Mouse (Mus musculus) liver, embryonic 14.5 days (tissue): Measurements from ENCODE around the gene Pfdn6.
A peak's percentile ranks its signal among the peaks of the same experiment; 100 is the strongest.

Experiments
- CTCF ChIP-seq: IDR thresholded peaks from 2 replicates; pipeline ENCODE4 v1.5.1; 2016; ENCODE audit warnings: antibody characterized with exemption, low read depth, control low read depth
- EP300 ChIP-seq: IDR thresholded peaks from 2 replicates; pipeline ENCODE4 v1.6.1; 2016; ENCODE audit warnings: antibody characterized with exemption, low read depth

DNA sequence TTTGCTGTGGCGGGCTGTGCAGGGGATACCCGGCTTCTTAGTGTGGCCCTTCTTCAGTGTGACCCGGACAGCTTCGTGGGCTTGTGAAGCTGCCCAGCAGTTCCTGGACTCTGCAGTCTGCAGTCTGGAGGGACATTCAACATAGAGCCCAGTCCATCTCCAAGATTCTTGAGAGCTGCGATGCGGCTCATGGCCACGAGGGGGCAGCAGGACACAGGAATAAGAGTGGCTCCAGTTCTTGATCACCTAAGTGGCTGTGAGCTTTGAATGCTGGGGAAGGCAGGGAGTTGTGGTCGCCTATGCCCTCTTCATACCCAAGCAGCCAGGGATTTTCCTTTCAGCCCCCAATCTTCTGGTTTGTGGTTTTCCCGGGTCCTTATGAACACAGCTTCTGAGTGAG lies 28.3 kb upstream of the Pfdn6 start:
- TF ChIP-seq CTCF = peak; percentile 97
- no peak for TF ChIP-seq EP300
